Mouse (Mus musculus) stomach, embryonic 16.5 days (tissue): Measurements from ENCODE around the gene Pam. TPM values are rescaled to one million over a fixed set of nuclear protein-coding genes. Genes with fewer than 3 reads are reported as not detected.
"Not testable (repeated sequence)": the region's sequence is repeated elsewhere in the genome, so short reads cannot be mapped to it uniquely, and the experiment has no call there.

Source experiments
- ATAC-seq: fragments of 200-750 bp; cut with Nextera tagmentation; 2 replicates; pipeline ENCODE4 v1.8.0; 2017; ENCODE audit warnings: moderate number of reproducible peaks, moderate TSS enrichment; ENCODE audit not compliant: insufficient read depth, low FRiP score
- H3K27ac ChIP-seq: fragments of 300-500 bp; sonication (generic); 2 replicates; pipeline ENCODE4 v1.5.1; 2014; ENCODE audit warnings: low read length
- H3K27me3 ChIP-seq: fragments of 300-500 bp; sonication (generic); 2 replicates; pipeline ENCODE4 v1.6.1; 2014; ENCODE audit warnings: low read length, control low read depth, mixed read lengths; ENCODE audit not compliant: control insufficient read depth, insufficient read depth
- H3K36me3 ChIP-seq: fragments of 300-500 bp; sonication (generic); 2 replicates; pipeline ENCODE4 v1.6.1; 2014; ENCODE audit warnings: low read length; ENCODE audit not compliant: control insufficient read depth, insufficient read depth
- H3K4me1 ChIP-seq: fragments of 300-500 bp; sonication (generic); 2 replicates; pipeline ENCODE4 v1.6.1; 2014; ENCODE audit warnings: low read length, control low read depth, mixed read lengths; ENCODE audit not compliant: control insufficient read depth, insufficient read depth
- H3K4me2 ChIP-seq: fragments of 300-500 bp; sonication (generic); 2 replicates; pipeline ENCODE4 v1.6.1; 2014; ENCODE audit warnings: low read depth, low read length, mixed read lengths
- H3K4me3 ChIP-seq: fragments of 300-500 bp; sonication (generic); replicated peaks from 2 replicates; pipeline ENCODE4 v1.5.1; 2014; ENCODE audit warnings: mild to moderate bottlenecking, low read length
- H3K9ac ChIP-seq: fragments of 300-500 bp; sonication (generic); 2 replicates; pipeline ENCODE4 v1.6.1; 2014; ENCODE audit warnings: low read length
- H3K9me3 ChIP-seq: fragments of 300-500 bp; sonication (generic); replicated peaks from 2 replicates; pipeline ENCODE4 v1.6.1; 2016; ENCODE audit warnings: low read length, control low read depth; ENCODE audit not compliant: control insufficient read depth
- WGBS: fragments of 180-500 bp; shearing (Covaris S2); extraction: QIAGEN DNeasy Blood & Tissue Kit; methylation state at CpG from one replicate; pipeline ENCODE4 v1.1.7; 2014; 5-methylcytosine and 5-hydroxymethylcytosine counted together
- polyA plus RNA-seq: library from polyadenylated mRNA; unstranded; fragments of >200 nt; fragmentation: Nextera tagmentation; extraction: Ambion mirVana; gene quantifications from 2 replicates; pipeline ENCODE4 v1.2.1, GENCODE M21; 2015

Pam gene
- polyA plus RNA-seq, 1 experiment from 2014 or later: 50.6 TPM

DNA sequence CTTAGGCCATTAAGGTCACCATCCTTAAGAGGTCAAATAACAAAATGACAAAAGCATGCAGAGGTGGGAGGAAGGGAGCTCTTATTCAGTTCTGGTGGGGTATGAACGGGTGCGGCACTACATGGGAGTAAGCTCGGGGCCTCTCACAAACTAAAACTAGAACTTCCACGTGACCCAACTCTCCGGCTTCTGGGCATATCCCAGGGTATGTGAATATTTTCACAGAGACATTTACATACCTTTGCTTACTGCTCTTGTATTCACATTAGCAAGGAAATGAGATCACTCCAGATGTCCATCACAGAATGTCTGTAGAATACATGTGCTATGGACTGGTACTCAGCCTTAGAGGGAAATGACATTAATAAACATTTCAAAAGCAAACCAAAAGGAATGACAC lies 323.7 kb downstream of the Pam start:
- H3K4me2 ChIP-seq: no peak overlapping the region
- H3K4me1 ChIP-seq: peaks cover 8% of the 10 kb centered on the region; the same call in 1 of the 2 replicates
- 91% methylated on average over 5 of the region's 5 CpGs for WGBS
- H3K4me3 ChIP-seq: no peak overlapping the region
- no peak overlapping the region for H3K9ac ChIP-seq
- H3K36me3 ChIP-seq: no peaks in the 10 kb centered on the region
- no peak for ATAC-seq
- H3K27ac ChIP-seq: no peak overlapping the region
- no peaks in the 10 kb centered on the region for H3K9me3 ChIP-seq
- no peaks in the 10 kb centered on the region for H3K27me3 ChIP-seq

DNA sequence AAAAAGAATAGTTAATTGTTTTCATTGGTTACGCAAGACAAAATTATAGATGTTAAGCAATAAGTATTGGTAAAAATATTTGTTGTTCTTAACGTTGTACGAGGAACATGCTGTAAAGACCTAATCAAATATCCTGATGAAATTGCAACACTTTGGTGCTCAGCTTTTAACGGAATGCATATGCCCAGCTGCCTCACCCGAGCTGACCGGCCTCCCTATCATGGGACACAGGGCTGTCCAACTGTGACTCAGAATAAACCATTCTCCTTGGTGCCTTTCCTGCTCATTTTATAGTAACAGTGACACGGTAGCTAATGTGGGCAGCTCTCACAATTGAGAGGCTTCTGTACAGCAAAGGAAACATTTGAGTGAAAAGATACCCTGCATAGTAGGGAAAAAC lies 324.3 kb downstream of the Pam start:
- Histone ChIP-seq H3K27ac (no peak overlapping the region), H3K9me3 (no peaks in the 10 kb centered on the region), H3K9ac (peak overlapping the region; percentile 19; the same call in 1 of the 2 replicates), H3K4me3 (no peak overlapping the region; the same call in 1 of the 2 replicates), H3K4me2 (0 out of 2 replicates have a peak overlapping the region, but pooled peaks have one; percentile 7), H3K4me1 (peaks cover 8% of the 10 kb centered on the region; the same call in 1 of the 2 replicates), H3K36me3 (no peaks in the 10 kb centered on the region), H3K27me3 (no peaks in the 10 kb centered on the region)
- WGBS: 60% methylated on average over 7 of the region's 7 CpGs
- no peak for ATAC-seq

DNA sequence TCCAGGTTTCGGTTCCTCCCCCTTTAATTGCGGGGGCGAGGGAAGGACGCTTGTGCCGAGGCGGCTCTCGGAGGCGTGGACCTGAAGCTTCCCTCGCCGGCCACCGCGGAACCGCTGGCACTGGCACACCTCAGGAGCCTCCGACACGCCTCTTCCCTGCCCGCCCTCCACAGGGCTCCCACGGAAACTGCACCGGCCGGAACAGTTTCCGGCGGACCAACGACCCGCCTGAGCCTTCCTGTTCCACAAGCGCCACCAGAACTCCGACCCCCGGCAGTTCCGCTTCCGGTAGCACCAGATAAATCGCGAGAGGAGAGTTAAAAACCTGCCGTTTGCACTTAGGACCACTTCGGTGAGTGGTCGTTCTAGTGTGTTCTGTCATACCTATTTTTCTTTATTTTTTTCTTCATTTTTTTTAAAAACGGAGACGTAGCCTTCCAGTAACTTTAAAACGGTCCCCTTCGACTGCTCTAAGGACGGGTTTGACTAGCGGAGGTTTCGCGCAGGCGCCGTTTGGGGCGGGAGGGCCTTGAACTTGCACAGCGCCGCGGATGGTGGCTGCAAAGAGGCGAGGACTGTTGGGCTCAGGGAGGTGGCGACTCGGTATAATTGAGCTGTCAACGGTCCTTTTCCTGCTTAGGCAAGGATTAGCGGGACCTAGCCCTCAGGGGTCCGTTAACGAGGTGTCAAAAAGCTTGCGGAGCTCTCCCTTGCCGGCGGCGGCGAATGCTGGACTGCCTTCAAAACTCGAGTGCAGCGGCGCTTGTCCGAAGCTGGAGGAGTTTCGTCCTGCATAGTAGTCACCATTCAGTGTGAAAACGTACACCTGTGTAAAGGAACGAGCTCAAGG lies 325.3 kb downstream of the Pam start, which contains the start of the genes Gin1 and Ppip5k2:
Gene Gin1 (plus strand): TSS at position 269 of the 850 bp plus-strand sequence.
Gene Ppip5k2 (minus strand): TSS at position 508 of the 850 bp plus-strand sequence.
- Histone ChIP-seq H3K9me3 (no peaks in the 10 kb centered on the region), H3K4me2 (peak within 1 kb of the TSS; percentile 72), H3K4me3 (peak within 1 kb of the TSS; percentile 99), H3K36me3 (no peaks in the 10 kb centered on the region), H3K4me1 (peaks cover 8% of the 10 kb centered on the region; the same call in 1 of the 2 replicates), H3K9ac (peak within 1 kb of the TSS; percentile 90), H3K27me3 (no peaks in the 10 kb centered on the region), H3K27ac (peak within 1 kb of the TSS; percentile 94)
- WGBS: under 1% methylated on average over 66 of the region's 66 CpGs
- peak; percentile 100 for ATAC-seq

DNA sequence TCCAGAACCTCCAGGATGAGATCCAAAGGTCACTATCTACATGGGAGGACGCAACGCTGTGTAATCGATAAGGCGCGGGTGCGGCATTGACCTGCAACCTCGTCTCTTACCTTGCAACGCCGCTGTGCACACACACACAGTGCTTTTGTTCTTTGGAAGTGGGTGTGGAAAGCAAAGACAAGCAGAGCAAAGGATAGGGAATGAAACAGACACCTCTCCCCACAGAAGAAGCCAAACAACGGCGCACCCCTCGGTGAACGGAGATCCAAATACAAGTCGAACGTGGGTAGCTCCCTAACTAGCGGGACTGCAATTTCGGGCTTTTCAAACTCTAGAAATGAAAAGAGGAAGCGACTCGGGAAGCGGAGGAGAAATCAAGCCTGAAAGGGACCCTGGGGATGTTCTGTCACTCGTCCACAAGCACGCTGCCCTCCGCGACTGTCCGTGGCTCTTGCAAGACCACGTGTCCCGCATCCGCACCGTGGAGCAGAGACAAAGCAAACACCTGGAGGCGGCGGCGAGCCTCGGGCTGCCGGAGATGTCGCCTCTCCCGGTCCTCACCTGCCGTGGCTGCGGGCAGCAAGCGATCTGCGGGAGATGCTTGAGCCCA lies 326.0 kb downstream of the Pam start:
- Histone ChIP-seq H3K27ac (peak overlapping the region; percentile 86), H3K36me3 (no peaks in the 10 kb centered on the region), H3K27me3 (no peaks in the 10 kb centered on the region), H3K9ac (peak overlapping the region; percentile 90), H3K4me1 (peaks cover 8% of the 10 kb centered on the region; the same call in 1 of the 2 replicates), H3K4me3 (peak overlapping the region; percentile 99), H3K4me2 (peak overlapping the region; percentile 72), H3K9me3 (no peaks in the 10 kb centered on the region)
- WGBS: 0% methylated on average over 40 of the region's 40 CpGs
- peak; percentile 33 for ATAC-seq

DNA sequence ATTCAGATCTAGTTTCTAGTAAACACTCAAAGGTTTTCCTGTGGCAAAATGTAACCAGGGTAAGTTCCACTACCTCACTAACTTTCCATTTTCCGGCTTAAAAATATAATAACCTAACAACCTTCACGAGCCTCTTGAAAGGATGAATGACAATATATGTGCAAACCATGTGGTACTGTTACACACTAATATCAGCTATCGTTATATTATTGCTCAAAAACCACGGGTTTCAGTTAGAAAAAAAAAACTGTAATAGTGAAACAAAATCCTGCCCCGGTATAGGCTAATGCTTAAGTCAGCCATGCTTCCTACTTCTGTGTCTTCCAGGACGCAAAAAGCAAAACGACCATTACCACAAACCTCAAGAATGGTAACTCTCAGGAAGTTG lies 326.5 kb downstream of the Pam start:
- ATAC-seq: no peak
- peak overlapping the region; percentile 72 for H3K4me2 ChIP-seq
- H3K36me3 ChIP-seq: no peaks in the 10 kb centered on the region
- peaks cover 8% of the 10 kb centered on the region; the same call in 1 of the 2 replicates for H3K4me1 ChIP-seq
- H3K27me3 ChIP-seq: no peaks in the 10 kb centered on the region
- peak overlapping the region; percentile 86 for H3K27ac ChIP-seq
- no peaks in the 10 kb centered on the region for H3K9me3 ChIP-seq
- H3K9ac ChIP-seq: peak overlapping the region; percentile 90
- H3K4me3 ChIP-seq: peak overlapping the region; percentile 99
- WGBS: 8% methylated on average over 7 of the region's 7 CpGs

DNA sequence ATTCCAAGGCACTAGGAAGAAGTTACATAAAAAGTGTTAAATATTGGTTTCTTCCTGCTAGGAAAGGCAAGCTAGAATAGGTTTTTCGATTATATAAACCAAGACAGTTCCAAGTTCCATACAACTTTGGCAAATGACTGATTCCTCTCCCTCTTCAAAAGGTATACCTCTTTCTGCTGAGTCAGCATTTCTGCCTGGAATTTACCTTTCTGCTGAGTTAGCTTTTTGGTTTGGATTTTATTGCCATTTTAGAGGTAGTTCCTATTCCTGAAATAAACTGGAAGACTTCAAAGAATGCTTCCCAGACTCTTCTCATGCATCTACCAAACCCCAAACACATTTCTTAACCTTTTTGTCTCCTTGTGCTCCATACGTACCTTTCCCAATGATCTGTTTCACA lies 327.4 kb downstream of the Pam start:
- no peak overlapping the region for H3K4me3 ChIP-seq
- 75% methylated on average over 2 of the region's 2 CpGs for WGBS
- peak overlapping the region; percentile 31; the same call in 1 of the 2 replicates for H3K4me2 ChIP-seq
- ATAC-seq: no peak
- no peaks in the 10 kb centered on the region for H3K27me3 ChIP-seq
- H3K9me3 ChIP-seq: no peaks in the 10 kb centered on the region
- H3K4me1 ChIP-seq: peaks cover 8% of the 10 kb centered on the region; the same call in 1 of the 2 replicates
- no peaks in the 10 kb centered on the region for H3K36me3 ChIP-seq
- no peak overlapping the region for H3K27ac ChIP-seq
- H3K9ac ChIP-seq: no peak overlapping the region

DNA sequence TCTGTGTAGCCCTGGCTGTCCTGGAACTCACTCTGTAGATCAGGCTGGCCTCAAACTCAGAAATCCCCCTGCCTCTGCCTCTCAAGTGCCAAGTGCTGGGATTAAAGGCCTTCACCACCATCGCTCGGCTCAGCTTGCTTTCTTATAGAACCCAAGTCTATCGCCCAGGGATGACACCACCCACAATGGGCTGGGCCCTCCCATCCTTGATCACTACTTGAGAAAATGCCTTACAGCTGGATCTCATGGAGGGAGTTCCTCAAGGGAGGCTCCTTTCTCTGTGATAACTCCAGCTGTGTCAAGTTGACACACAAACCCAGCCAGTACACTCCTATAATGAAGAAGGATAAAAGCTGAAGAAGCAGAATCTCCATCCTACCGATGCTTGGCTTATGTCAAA lies 329.7 kb downstream of the Pam start:
- H3K9me3 ChIP-seq, H3K9ac ChIP-seq, H3K4me1 ChIP-seq, H3K4me3 ChIP-seq, ATAC-seq, H3K4me2 ChIP-seq, H3K27ac ChIP-seq, H3K27me3 ChIP-seq, H3K36me3 ChIP-seq: not testable (repeated sequence)
- WGBS: 79% methylated on average over 4 of the region's 4 CpGs

DNA sequence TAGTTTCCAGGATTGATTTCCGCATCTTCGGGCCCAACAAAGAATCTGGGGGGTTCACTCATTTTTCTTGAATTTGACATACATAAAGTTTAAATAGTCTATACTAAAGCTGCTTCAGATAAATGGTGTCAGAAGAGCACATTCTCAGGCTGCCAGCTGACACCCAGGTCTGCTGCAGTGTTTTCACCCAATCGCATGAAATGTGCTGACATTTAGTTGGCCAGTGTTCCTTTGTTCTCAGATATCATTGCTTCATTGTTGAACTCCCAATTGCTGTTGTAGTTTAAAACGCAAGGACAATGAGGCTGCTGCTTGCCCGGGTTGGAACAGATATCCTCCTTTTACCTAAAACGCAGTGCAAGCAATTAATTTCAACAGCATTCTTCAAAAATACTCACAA lies 334.0 kb downstream of the Pam start:
- Histone ChIP-seq H3K4me1 (no peaks in the 10 kb centered on the region), H3K27ac (no peak overlapping the region), H3K4me2 (no peak overlapping the region), H3K36me3 (no peaks in the 10 kb centered on the region), H3K27me3 (no peaks in the 10 kb centered on the region), H3K9ac (no peak overlapping the region), H3K4me3 (no peak overlapping the region), H3K9me3 (no peaks in the 10 kb centered on the region)
- WGBS: 80% methylated on average over 6 of the region's 6 CpGs
- no peak for ATAC-seq

DNA sequence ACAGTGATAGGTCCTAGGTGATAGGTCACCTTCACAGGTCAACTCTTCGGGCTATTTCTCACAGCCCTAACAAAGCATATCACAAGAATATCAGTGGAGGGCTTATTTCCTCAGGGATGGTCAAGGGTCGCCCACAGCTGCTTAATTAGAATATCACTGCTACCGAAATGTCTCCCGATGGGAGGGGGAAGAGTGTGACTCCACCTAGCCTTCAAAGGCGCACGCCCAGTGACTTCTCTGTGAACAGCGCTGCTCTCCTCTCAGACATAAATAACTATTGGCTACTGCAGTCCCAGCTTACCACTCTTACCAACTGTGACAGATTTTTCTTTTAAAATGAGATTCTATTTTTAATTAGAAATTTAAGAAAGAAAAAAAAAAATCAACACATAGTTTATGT lies 334.8 kb downstream of the Pam start:
- Histone ChIP-seq H3K9ac (no peak overlapping the region), H3K4me2 (no peak overlapping the region), H3K36me3 (no peaks in the 10 kb centered on the region), H3K27ac (no peak overlapping the region), H3K4me1 (no peaks in the 10 kb centered on the region), H3K27me3 (no peaks in the 10 kb centered on the region), H3K4me3 (no peak overlapping the region), H3K9me3 (no peaks in the 10 kb centered on the region)
- ATAC-seq: no peak
- WGBS: 62% methylated on average over 7 of the region's 7 CpGs
